Mouse (Mus musculus): Measurements from ENCODE around the gene Dctd.

Gene Dctd

GRCm38 (mm10) chr8:48098792-48099191 lies at the start of gene Dctd:
Gene Dctd (plus strand): TSS chr8:48099092.
- DNase-seq (ENCODE audit: low spot score in 2 of 2) = no peak

GRCm38 (mm10) chr8:48053611-48054010 lies 45.3 kb upstream of the Dctd start:
- no peak for DNase-seq (ENCODE audit: low spot score in 2 of 2)

GRCm38 (mm10) chr8:48063526-48064072 lies 35.3 kb upstream of the Dctd start:
- DNase-seq (ENCODE audit: low spot score in 2 of 2) = no peak

- no peak for DNase-seq (ENCODE audit: low spot score in 2 of 2)
Measured at GRCm38 (mm10) chr8:48074149-48074548, 24.7 kb upstream of the Dctd start.

- no peak for DNase-seq (ENCODE audit: low spot score in 2 of 2)
Measured at GRCm38 (mm10) chr8:48082343-48082742, 16.5 kb upstream of the Dctd start.

- no peak for DNase-seq (ENCODE audit: low spot score in 2 of 2)
Measured at GRCm38 (mm10) chr8:48090661-48091060, 8.2 kb upstream of the Dctd start.

GRCm38 (mm10) chr8:48095378-48095777 lies 3.5 kb upstream of the Dctd start:
- DNase-seq (ENCODE audit: low spot score in 2 of 2) = no peak

- DNase-seq (ENCODE audit: low spot score in 2 of 2) = peak; percentile 73
Measured at GRCm38 (mm10) chr8:48097131-48097794, 1.6 kb upstream of the Dctd start.

- DNase-seq (ENCODE audit: low spot score in 2 of 2) = no peak
Measured at GRCm38 (mm10) chr8:48098081-48098639, 732 bp upstream of the Dctd start.

GRCm38 (mm10) chr8:48100100-48100787 lies 1.4 kb downstream of the Dctd start:
- no peak for DNase-seq (ENCODE audit: low spot score in 2 of 2)

- no peak for DNase-seq (ENCODE audit: low spot score in 2 of 2)
Measured at GRCm38 (mm10) chr8:48109373-48109855, 10.5 kb downstream of the Dctd start.

GRCm38 (mm10) chr8:48109856-48110780 lies 11.2 kb downstream of the Dctd start:
- peak; percentile 20 to 25 for DNase-seq (ENCODE audit: low spot score in 2 of 2)

- no peak for DNase-seq (ENCODE audit: low spot score in 2 of 2)
Measured at GRCm38 (mm10) chr8:48114591-48114990, 15.7 kb downstream of the Dctd start.

- no peak for DNase-seq (ENCODE audit: low spot score in 2 of 2)
Measured at GRCm38 (mm10) chr8:48122991-48123390, 24.1 kb downstream of the Dctd start.

GRCm38 (mm10) chr8:48124857-48125256 lies 26.0 kb downstream of the Dctd start:
- no peak for DNase-seq (ENCODE audit: low spot score in 2 of 2)

- DNase-seq (ENCODE audit: low spot score in 2 of 2) = no peak
Measured at GRCm38 (mm10) chr8:48126954-48127353, 28.1 kb downstream of the Dctd start.

- no peak for DNase-seq (ENCODE audit: low spot score in 2 of 2)
Measured at GRCm38 (mm10) chr8:48130266-48130665, 31.4 kb downstream of the Dctd start.

- DNase-seq (ENCODE audit: low spot score in 2 of 2) = no peak
Measured at GRCm38 (mm10) chr8:48133321-48133720, 34.4 kb downstream of the Dctd start.

GRCm38 (mm10) chr8:48136804-48137650 lies 38.1 kb downstream of the Dctd start:
- DNase-seq (ENCODE audit: low spot score in 2 of 2) = no peak

GRCm38 (mm10) chr8:48137651-48137937 lies 38.7 kb downstream of the Dctd start:
- no peak for DNase-seq (ENCODE audit: low spot score in 2 of 2)

GRCm38 (mm10) chr8:48141023-48141422 lies 42.1 kb downstream of the Dctd start:
- no peak for DNase-seq (ENCODE audit: low spot score in 2 of 2)
